Mouse (Mus musculus) ES-Bruce4 (cell line): Measurements from ENCODE around the gene Akr7a5.

ENCODE experiments used
- CTCF ChIP-seq: IDR thresholded peaks from one replicate; pipeline ENCODE4 v1.8.1; 2011; ENCODE audit warnings: low read depth, low read length
- EP300 ChIP-seq: IDR thresholded peaks from 2 replicates; pipeline ENCODE4 v1.6.1; 2011; ENCODE audit warnings: low read depth, low read length; ENCODE audit not compliant: insufficient read depth
- POLR2A ChIP-seq: IDR thresholded peaks from one replicate; pipeline ENCODE4 v1.8.1; 2011; ENCODE audit warnings: low read length; ENCODE audit not compliant: insufficient read depth

- TF ChIP-seq POLR2A (no peak), CTCF (peak; percentile 97), EP300 (no peak)
Observed at GRCm38 (mm10) chr4:139289017-139289416, 21.5 kb upstream of the Akr7a5 start.
